Mouse (Mus musculus) layer of hippocampus, postnatal 10 days (tissue): ENCODE data around the gene Fpgt. TPM values are rescaled to one million over a fixed set of nuclear protein-coding genes. Genes with fewer than 3 reads are reported as not detected.
A peak's percentile ranks its signal among the peaks of the same experiment; 100 is the strongest.

Experiments
- DNase-seq, 2 experiments: peaks; one replicate each; pipeline ENCODE4 v3.0.0; 2021; ENCODE audit warnings: low spot score in 2 of 2
- long read RNA-seq: library from polyadenylated mRNA; stranded (forward); transcript quantifications from one replicate; pipeline ENCODE4 v2.0.0, GENCODE M21; 2023
- total RNA-seq, 2 experiments: library from RNA; stranded (reverse); gene quantifications; 2 replicates each; pipeline ENCODE4 v1.2.3; 2021

Fpgt gene
- total RNA-seq, result 10 to 100 TPM; 21.2 to 24.2 TPM
- long read RNA-seq, partial matches to known transcripts, result 0 of 8 reads
- long read RNA-seq, other reads (novel, unspliced or antisense), result 5 of 8 reads

DNA sequence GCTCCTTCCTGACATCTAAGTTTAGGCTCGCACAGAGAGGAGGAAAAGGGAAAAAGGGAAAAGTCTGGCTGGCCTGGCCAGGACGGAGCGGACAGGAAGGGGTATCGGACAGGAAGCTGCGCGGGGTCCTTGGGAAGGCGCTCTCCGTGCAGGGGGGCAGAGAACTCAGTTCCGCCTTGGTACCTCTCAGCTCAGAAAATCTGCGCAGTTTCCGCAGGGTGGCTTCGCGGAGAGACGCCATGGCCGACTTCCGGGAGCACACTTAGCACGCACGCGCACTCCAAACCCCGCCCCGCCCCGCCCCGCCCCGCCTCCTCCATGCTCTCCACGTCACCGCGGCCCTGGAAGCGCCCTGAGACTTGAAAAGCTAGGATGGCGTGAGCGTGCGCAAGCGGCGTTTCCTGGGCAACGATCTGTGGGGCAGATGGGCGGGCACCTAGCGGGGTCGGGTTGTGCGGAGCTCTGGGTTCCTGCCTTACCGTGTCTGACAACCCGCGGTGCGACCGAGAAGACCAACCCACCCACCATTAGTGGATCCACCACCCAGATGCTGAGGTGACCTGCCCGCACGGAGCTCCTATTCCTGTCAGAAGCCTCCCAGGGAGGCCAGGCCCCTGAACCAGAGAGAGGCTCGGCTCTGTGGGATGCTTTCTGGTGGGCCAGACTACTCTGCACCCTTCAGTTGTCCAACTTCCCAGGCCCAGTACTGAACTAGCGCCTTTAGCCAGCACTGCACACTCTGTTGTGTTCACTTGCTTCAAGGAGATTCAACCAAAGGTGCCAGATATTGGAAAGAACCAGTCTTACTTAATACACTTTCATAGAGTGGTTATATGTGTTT, at the start of gene Fpgt, which contains the start of gene Lrriq3:
Gene Fpgt, minus strand, starts transcription at position 288 of the 841 bp plus-strand sequence.
Gene Lrriq3, plus strand, starts transcription at position 319 of the 841 bp plus-strand sequence.
- DNase-seq, result peak; percentile 93 to 95

DNA sequence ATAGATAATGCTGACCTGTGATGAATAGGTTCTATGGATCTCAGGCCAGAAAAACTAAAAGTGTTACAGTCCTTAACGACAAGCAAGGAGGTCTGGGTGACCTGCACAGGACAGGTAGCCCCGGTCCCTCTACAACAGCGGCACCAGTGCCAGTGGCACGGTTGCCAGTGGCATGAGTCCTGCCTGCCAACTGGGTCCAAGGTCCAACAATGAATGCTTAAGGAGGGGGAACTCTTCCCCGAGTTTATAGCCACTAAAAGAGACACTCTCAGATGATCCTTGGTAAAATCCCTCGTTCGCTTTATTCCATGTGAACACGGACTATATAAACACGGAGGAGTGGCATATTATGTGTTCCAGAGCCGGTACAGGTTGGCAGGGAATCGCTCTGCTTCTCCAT, 47.8 kb upstream of the Fpgt start:
- DNase-seq, result no peak

DNA sequence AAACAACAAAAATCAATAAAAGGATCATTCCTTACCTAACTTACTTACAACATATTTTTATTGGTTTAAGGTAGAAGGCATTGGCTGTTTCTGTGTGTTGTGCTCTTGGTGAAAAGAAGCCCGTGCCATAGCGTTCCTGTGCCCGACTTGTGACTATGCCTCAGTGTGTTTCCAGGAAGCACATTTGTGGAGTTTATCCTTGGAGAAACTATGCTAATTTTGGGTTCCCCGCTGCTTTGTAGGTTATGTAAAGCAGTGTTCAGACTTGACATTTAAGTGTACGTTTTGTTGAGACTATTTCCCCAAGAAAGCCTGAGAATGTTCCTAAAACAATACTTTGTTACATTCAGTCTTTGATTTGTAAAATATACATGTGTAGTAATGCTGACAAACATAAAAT, 44.5 kb upstream of the Fpgt start:
- no peak for DNase-seq

GRCm38 (mm10) chr3:155105957-155106356, 12.8 kb upstream of the Fpgt start:
- no peak for DNase-seq

DNA sequence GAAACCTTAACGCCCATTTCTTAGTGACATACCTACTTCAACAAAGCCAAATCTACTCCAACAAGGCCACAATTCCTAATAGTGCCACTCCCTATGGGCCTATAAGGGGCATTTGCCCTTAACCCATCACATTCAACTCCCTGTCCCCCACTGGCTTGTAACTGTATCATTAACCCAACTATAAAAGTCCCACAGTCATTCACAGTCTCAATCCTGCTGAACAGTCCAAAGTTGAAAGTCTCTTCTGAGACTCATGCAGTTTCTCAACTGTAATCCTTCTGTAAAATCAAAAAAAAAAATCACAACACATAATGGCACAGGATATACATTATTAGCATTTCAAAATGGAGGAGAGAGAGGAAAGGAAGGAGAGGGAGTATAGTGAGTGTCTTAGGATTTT, 6.1 kb upstream of the Fpgt start:
- DNase-seq, result no peak

DNA sequence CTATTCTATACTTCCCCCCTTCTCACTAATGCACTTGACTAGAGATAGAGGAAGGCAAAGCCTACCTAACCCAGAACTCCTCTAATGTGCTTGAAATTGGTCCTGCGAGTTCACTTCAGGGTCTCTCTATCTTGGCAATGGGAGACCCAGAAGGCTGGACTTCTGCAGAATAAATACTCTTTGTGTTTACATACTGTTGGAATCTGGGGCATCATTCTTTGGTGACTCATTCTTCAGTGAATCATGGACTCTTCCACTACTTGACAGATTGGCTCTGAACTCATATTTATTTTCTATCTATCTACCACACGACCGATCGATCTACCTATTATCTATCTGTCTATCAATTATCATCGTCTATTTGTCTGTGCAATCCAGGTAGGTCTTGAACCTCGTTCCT, 1.1 kb downstream of the Fpgt start:
- DNase-seq, result no peak

DNA sequence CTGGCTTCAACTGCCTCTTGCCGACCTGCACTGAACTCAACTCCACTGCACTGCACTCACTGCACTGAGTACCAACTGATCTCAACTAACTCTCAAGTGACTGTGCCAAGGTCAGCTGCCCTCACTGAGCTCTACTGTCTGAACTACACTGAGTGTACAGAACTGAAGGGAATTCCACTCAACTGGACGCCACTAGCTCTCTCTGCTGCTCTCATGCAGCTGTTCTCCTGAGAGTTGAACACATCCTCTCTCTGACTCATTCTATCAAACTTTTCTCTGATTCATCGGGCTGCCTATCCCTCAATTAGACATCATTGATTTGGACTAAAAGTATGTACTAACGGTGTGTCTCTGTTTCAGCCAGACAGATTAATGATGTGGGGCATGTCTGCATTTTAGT, 15.3 kb downstream of the Fpgt start:
- DNase-seq, result no peak

DNA sequence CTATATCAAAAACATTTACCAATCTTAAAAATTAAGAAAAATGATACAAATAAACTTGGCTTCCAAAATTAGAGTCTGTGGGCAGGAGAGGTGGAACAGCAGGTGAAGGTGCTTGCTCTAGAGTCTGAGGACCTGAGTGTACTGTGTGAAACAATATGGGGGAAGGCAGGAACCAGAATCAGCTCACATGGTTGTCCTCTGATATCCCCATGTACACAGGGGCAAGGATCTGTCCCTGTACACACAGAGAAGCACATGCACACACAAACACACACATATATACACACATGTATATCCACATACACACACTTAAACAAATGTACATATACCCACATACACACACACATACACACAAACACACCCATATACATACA, 33.8 kb downstream of the Fpgt start:
- no peak for DNase-seq

- no peak for DNase-seq
Observed at GRCm38 (mm10) chr3:155058800-155059448, 34.3 kb downstream of the Fpgt start.

- no peak for DNase-seq
Observed at GRCm38 (mm10) chr3:155057566-155057965, 35.6 kb downstream of the Fpgt start.

DNA sequence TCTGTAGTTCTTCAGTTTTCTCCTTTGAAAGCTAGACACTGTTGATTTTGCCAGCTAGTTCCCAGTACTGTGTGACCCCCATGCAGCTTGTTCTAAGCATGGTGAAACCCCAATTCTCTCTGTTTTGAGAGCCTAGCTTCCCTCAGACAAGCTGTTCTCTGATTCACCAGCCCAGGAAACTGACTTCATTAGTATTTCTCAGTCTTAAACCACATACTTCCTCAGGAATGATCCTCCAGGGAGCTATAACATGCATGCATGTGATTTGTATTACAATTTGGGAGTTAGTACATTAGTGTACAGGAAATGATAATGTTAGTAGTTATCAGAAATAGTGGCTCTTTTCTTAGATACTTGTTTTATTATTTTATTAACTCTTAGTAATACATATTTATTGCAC, 36.6 kb downstream of the Fpgt start:
- DNase-seq, result no peak

- no peak for DNase-seq
Observed at GRCm38 (mm10) chr3:155055231-155055916, 37.8 kb downstream of the Fpgt start, which contains the start of gene Tnni3k. Gene Tnni3k, minus strand, starts transcription at chr3:155055407.

DNA sequence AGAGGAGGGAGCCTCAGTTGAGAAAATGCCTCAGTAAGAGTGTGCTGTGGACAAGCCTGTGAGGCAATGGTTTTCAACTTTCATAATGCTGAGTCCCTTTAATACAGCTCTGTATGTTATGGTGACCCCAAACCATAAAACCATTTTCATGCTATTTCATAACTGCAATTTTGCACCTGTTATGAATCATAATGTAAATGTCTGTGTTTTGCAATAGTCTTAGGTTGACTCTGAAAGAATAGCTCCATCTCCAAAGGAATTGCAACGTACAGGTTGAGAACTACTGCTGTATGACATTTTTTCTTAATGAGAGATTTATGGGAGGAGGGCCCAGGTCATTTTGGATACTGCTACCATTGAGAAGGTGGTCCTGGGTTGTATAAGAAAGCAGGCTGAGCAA, 40.0 kb downstream of the Fpgt start:
- DNase-seq, result no peak

- no peak for DNase-seq
Observed at GRCm38 (mm10) chr3:155052021-155052420, 41.2 kb downstream of the Fpgt start.

- DNase-seq, result no peak
Observed at GRCm38 (mm10) chr3:155039012-155039836, 54.0 kb downstream of the Fpgt start.

Other genes starting within 250 kb of the Fpgt start
- gene Tnni3k, start 38.0 kb downstream of the Fpgt start, total RNA-seq, result under 1 TPM; 0.18 to 0.20 TPM
- under 1 TPM; 0.53 to 0.67 TPM for gene Lrriq3, start within 50 bp of the Fpgt start, total RNA-seq